Mouse (Mus musculus) erythroblast, embryonic 14.5 days (primary cell): ENCODE data around the gene Limch1. TPM values are rescaled to one million over a fixed set of nuclear protein-coding genes. Genes with fewer than 3 reads are reported as not detected.

ENCODE experiments used
- H3K27me3 ChIP-seq: 2 replicates; pipeline ENCODE4 v1.6.1; 2012; ENCODE audit warnings: inconsistent platforms; ENCODE audit not compliant: control insufficient read depth
- H3K36me3 ChIP-seq: 2 replicates; pipeline ENCODE4 v1.6.1; 2012; ENCODE audit warnings: mild to moderate bottlenecking, inconsistent platforms; ENCODE audit not compliant: control insufficient read depth
- H3K4me1 ChIP-seq: 2 replicates; pipeline ENCODE4 v1.6.1; 2012; ENCODE audit warnings: inconsistent platforms; ENCODE audit not compliant: control insufficient read depth
- H3K4me3 ChIP-seq: replicated peaks from 2 replicates; pipeline ENCODE3; 2012; ENCODE audit warnings: moderate library complexity, mild to moderate bottlenecking, inconsistent platforms
- H3K9me3 ChIP-seq: 2 replicates; pipeline ENCODE4 v1.6.1; 2012; ENCODE audit warnings: low read length, inconsistent platforms, mixed read lengths; ENCODE audit not compliant: control insufficient read depth
- GATA1 ChIP-seq: IDR thresholded peaks from 2 replicates; pipeline ENCODE4 v1.6.1; 2012; ENCODE audit warnings: low read length, inconsistent platforms, mixed read lengths
- TAL1 ChIP-seq: IDR thresholded peaks from 3 replicates; pipeline ENCODE4 v1.6.1; 2012; ENCODE audit warnings: low read length, inconsistent platforms, mixed read lengths
- polyA plus RNA-seq: library from polyadenylated mRNA; stranded (reverse); fragments of >175 nt; gene quantifications from 2 replicates; pipeline ENCODE4 v1.2.3, GENCODE M21; 2012

Gene Limch1
- polyA plus RNA-seq, 1 experiment = not detected

- Histone ChIP-seq H3K4me3 (no peak overlapping the region), H3K9me3 (peaks cover 6% of the 10 kb centered on the region; the same call in 1 of the 2 replicates), H3K27me3 (no peaks in the 10 kb centered on the region), H3K4me1 (no peaks in the 10 kb centered on the region), H3K36me3 (no peaks in the 10 kb centered on the region)
- TF ChIP-seq TAL1 (no peak), GATA1 (no peak)
Observed at GRCm38 (mm10) chr5:66871521-66872050, 126.0 kb downstream of the Limch1 start.

DNA sequence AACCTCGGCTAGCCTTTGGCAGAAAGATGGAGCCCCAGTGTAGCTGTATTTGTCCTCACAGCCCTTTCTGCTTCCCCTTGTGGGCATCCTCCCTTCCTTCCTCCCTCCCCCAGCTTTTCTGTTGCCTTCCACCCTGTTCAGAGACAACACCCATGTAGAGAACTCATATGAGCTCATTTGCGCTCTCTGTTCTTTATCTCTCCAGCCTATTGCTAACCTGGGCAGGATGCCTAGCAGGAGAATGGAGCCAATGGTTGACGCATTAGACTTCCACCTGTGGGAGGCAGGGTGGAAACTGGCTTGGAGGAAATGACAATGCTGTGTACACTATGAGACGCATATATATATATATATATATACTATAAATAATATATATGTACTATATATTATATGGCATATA lies 126.4 kb downstream of the Limch1 start:
- Histone ChIP-seq H3K4me1 (no peaks in the 10 kb centered on the region), H3K4me3 (no peak overlapping the region), H3K36me3 (no peaks in the 10 kb centered on the region), H3K27me3 (no peaks in the 10 kb centered on the region), H3K9me3 (peaks cover 6% of the 10 kb centered on the region; the same call in 1 of the 2 replicates)
- TF ChIP-seq GATA1 = no peak

GRCm38 (mm10) chr5:66872681-66873080 lies 127.1 kb downstream of the Limch1 start:
- Histone ChIP-seq H3K9me3 (peaks cover 3% of the 10 kb centered on the region; the same call in 1 of the 2 replicates), H3K4me1 (no peaks in the 10 kb centered on the region)
- no peak for TF ChIP-seq TAL1
- TF ChIP-seq GATA1 = no peak

GRCm38 (mm10) chr5:66876018-66876805 lies 130.6 kb downstream of the Limch1 start:
- H3K36me3 ChIP-seq = no peaks in the 10 kb centered on the region
- no peaks in the 10 kb centered on the region for H3K4me1 ChIP-seq
- TF ChIP-seq GATA1 (no peak), TAL1 (no peak)
- H3K4me3 ChIP-seq = no peak overlapping the region
- H3K9me3 ChIP-seq = peaks cover 3% of the 10 kb centered on the region; the same call in 1 of the 2 replicates
- no peaks in the 10 kb centered on the region for H3K27me3 ChIP-seq

More at GRCm38 (mm10) chr5:66872681-66873080, 127.1 kb downstream of the Limch1 start:
- no peaks in the 10 kb centered on the region for H3K27me3 ChIP-seq
- no peaks in the 10 kb centered on the region for H3K36me3 ChIP-seq
- H3K4me3 ChIP-seq = no peak overlapping the region

GRCm38 (mm10) chr5:66877066-66877465 lies 131.4 kb downstream of the Limch1 start:
- Histone ChIP-seq H3K27me3 (no peaks in the 10 kb centered on the region), H3K4me3 (no peak overlapping the region), H3K9me3 (peaks cover under 1% of the 10 kb centered on the region; the same call in 1 of the 2 replicates), H3K4me1 (no peaks in the 10 kb centered on the region), H3K36me3 (no peaks in the 10 kb centered on the region)
- TF ChIP-seq GATA1 = no peak
- TF ChIP-seq TAL1 = no peak

DNA sequence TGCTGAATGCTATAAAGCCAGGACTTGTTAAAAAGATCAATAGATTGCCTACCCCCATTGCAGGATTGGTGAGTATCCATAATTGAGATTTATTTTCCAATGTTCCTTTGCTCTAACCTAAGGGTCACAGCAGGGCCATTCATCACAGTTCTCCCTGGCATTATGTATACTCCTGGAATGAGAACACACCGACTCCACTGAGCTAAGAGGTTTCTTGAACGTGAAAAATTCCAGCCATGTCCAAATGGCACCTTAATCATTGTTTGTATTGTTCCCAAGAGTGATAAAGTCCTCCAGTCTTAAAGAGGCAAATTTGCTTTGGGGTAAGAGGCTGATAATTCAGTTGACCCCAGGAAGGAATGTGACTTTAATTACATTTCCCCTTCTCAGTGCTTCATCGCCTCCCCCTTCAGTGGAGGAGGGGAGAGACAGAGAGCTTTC lies 136.3 kb downstream of the Limch1 start:
- no peaks in the 10 kb centered on the region for H3K27me3 ChIP-seq
- no peaks in the 10 kb centered on the region for H3K9me3 ChIP-seq
- H3K4me1 ChIP-seq = no peaks in the 10 kb centered on the region
- TF ChIP-seq TAL1 = no peak
- no peak for TF ChIP-seq GATA1
- no peak overlapping the region for H3K4me3 ChIP-seq
- H3K36me3 ChIP-seq = no peaks in the 10 kb centered on the region

- TF ChIP-seq GATA1 = no peak
- no peak for TF ChIP-seq TAL1
- no peaks in the 10 kb centered on the region for H3K9me3 ChIP-seq
- no peaks in the 10 kb centered on the region for H3K4me1 ChIP-seq
- H3K36me3 ChIP-seq = no peaks in the 10 kb centered on the region
- H3K27me3 ChIP-seq = no peaks in the 10 kb centered on the region
- no peak overlapping the region for H3K4me3 ChIP-seq
Observed at GRCm38 (mm10) chr5:66882718-66883117, 137.1 kb downstream of the Limch1 start.

DNA sequence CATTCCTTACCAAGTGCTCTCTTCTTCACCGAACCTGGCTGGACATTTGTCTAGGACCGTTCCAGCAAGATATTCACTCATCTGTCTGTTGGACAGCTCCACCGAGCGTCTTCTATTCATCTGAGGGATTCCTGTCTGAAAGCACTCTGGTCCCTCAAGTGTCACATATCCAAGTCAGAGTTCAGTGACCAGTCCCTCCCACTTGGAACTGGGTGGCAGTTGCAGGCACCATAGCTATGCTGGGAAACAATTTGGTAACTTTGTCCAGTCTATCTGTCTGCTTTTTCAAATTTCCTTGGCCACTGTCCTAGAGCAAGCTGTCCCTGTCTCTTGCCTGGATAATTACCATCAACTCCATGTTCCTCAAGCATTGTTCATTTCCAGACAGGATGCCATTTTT lies 138.9 kb downstream of the Limch1 start:
- H3K9me3 ChIP-seq = peaks cover 4% of the 10 kb centered on the region
- H3K4me3 ChIP-seq = no peak overlapping the region
- H3K36me3 ChIP-seq = no peaks in the 10 kb centered on the region
- TF ChIP-seq GATA1 = no peak
- TF ChIP-seq TAL1 = no peak
- no peaks in the 10 kb centered on the region for H3K27me3 ChIP-seq
- H3K4me1 ChIP-seq = no peaks in the 10 kb centered on the region

GRCm38 (mm10) chr5:66886410-66887120 lies 140.9 kb downstream of the Limch1 start:
- TF ChIP-seq TAL1 (no peak), GATA1 (no peak)
- no peak overlapping the region for H3K4me3 ChIP-seq
- no peaks in the 10 kb centered on the region for H3K36me3 ChIP-seq
- H3K27me3 ChIP-seq = no peaks in the 10 kb centered on the region
- H3K9me3 ChIP-seq = peaks cover 11% of the 10 kb centered on the region
- H3K4me1 ChIP-seq = no peaks in the 10 kb centered on the region
